Mouse (Mus musculus): ENCODE results near the gene Ttc4.

- TF ChIP-seq POLR2A (IDR thresholded peaks at IDR 0.05; ENCODE audit: low read depth, low read length), result no peak
- TF ChIP-seq CTCF (IDR thresholded peaks at IDR 0.05; ENCODE audit: borderline replicate concordance, insufficient read depth, low read length), result no peak
Measured at GRCm38 (mm10) chr4:106621428-106621827, 57.3 kb downstream of the Ttc4 start.

Measured in embryonic fibroblast, embryonic 13.5 days (primary cell).